Mouse (Mus musculus) spleen, adult 2 months (tissue): ENCODE results near the gene Nbea.

Experiments used
- CTCF ChIP-seq: fragments of 200-500 bp; IDR thresholded peaks from 2 replicates; pipeline ENCODE4 v1.5.1; 2011; ENCODE audit warnings: mild to moderate bottlenecking, inconsistent platforms; ENCODE audit not compliant: insufficient read depth, insufficient read length, insufficient replicate concordance; ENCODE audit errors: extremely low read depth
- POLR2A ChIP-seq: fragments of 200-500 bp; IDR thresholded peaks from 2 replicates; pipeline ENCODE4 v1.6.1; 2011; ENCODE audit warnings: low read depth, low read length, inconsistent platforms

DNA sequence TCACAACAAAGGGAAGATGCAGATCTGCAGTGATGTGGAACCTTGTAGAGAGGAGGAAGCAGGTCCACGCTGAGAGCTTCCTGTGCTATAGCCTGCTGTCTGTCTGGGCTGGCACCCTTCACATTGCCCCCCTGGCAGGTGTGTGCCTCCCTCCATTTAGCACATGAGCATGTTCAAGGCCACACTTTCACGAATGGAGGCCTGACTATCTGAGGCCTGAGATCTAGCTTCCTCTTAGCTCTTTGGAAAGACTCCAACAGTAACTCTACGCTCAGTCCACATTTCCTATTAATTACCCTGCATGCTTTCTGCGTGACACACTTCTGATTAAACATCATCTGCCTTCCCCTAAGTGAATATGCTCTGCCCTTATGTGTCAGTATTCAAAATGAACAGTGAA, 490.4 kb downstream of the Nbea start:
- no peak for TF ChIP-seq CTCF
- no peak for TF ChIP-seq POLR2A
